Mouse (Mus musculus) forebrain, embryonic 14.5 days (tissue): Measurements from ENCODE around the gene Errfi1. TPM values are rescaled to one million over a fixed set of nuclear protein-coding genes. Genes with fewer than 3 reads are reported as not detected.

Experiments used
- ATAC-seq: fragments of 200-750 bp; cut with Nextera tagmentation; 2 replicates; pipeline ENCODE4 v1.8.0; 2017; ENCODE audit warnings: mild to moderate bottlenecking, moderate library complexity
- DNase-seq: peaks from one replicate; pipeline ENCODE4 v3.0.0-alpha.2; 2015; ENCODE audit warnings: low spot score
- H3K27ac ChIP-seq: fragments of 300-500 bp; sonication (generic); 2 replicates; pipeline ENCODE4 v1.5.1; 2014; ENCODE audit warnings: low read depth, mild to moderate bottlenecking, control low read depth, low read length, moderate library complexity
- H3K27me3 ChIP-seq: fragments of 300-500 bp; sonication (generic); replicated peaks from 2 replicates; pipeline ENCODE4 v1.6.1; 2014; ENCODE audit warnings: low read length, control low read depth, mixed read lengths; ENCODE audit not compliant: control insufficient read depth, insufficient read depth
- H3K36me3 ChIP-seq: fragments of 300-500 bp; sonication (generic); 2 replicates; pipeline ENCODE4 v1.6.1; 2014; ENCODE audit warnings: low read length, control low read depth; ENCODE audit not compliant: control insufficient read depth, insufficient read depth
- H3K4me1 ChIP-seq: fragments of 300-500 bp; sonication (generic); 2 replicates; pipeline ENCODE4 v1.6.1; 2014; ENCODE audit warnings: antibody characterized with exemption, low read length, control low read depth; ENCODE audit not compliant: control insufficient read depth, insufficient read depth
- H3K4me2 ChIP-seq: fragments of 300-500 bp; sonication (generic); 2 replicates; pipeline ENCODE4 v1.6.1; 2014; ENCODE audit warnings: mild to moderate bottlenecking, control low read depth, low read length
- H3K4me3 ChIP-seq: fragments of 300-500 bp; sonication (generic); 2 replicates; pipeline ENCODE4 v1.5.1; 2014; ENCODE audit warnings: low read depth, low read length, control low read depth
- H3K9ac ChIP-seq: fragments of 300-500 bp; sonication (generic); 2 replicates; pipeline ENCODE4 v1.6.1; 2014; ENCODE audit warnings: mild to moderate bottlenecking, low read length, control low read depth, moderate library complexity
- H3K9me3 ChIP-seq: fragments of 300-500 bp; sonication (generic); replicated peaks from 2 replicates; pipeline ENCODE4 v1.6.1; 2016; ENCODE audit warnings: low read length, control low read depth, mixed read lengths; ENCODE audit not compliant: control insufficient read depth
- WGBS: fragments of 180-500 bp; shearing (Covaris S2); extraction: QIAGEN DNeasy Blood & Tissue Kit; methylation state at CpG from one replicate; pipeline ENCODE4 v1.1.7; 2014; 5-methylcytosine and 5-hydroxymethylcytosine counted together
- polyA plus RNA-seq: library from polyadenylated mRNA; unstranded; fragments of >200 nt; fragmentation: Nextera tagmentation; extraction: Ambion mirVana; gene quantifications from 2 replicates; pipeline ENCODE4 v1.2.1, GENCODE M21; 2014

Errfi1 gene
- polyA plus RNA-seq, 1 experiment from 2014 or later = 17.4 TPM

DNA sequence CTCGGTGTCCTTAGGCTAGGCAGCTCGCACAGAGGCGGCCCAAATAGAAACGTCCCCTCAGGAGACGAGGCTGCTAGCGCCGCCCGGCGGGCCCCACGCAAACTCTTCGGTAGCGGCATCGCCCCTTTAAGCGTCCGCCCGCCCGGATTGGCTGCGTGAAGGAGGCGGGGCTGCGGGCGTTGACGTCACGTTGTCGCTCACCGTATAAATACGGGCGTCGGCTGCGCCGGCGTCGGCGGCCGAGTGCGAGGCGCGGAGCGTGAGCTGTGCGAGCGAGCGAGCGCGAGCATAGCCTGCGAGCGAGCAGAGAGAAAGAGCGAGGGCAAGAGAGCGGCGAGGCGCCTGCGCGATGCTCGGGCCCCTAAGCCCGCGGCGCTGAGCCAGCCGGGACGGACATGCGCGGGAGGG, 1.1 kb downstream of the Errfi1 start:
- H3K4me2 ChIP-seq = peak overlapping the region; percentile 72
- H3K4me1 ChIP-seq = peaks cover 4% of the 10 kb centered on the region; the same call in 1 of the 2 replicates
- peak overlapping the region; percentile 78 for H3K4me3 ChIP-seq
- H3K27ac ChIP-seq = peak overlapping the region; percentile 98
- ATAC-seq (peak; percentile 97), DNase-seq (peak; percentile 98)
- peak overlapping the region; percentile 94 for H3K9ac ChIP-seq
- no peaks in the 10 kb centered on the region for H3K36me3 ChIP-seq
- WGBS = under 1% methylated on average over 55 of the region's 59 CpGs
- no peaks in the 10 kb centered on the region for H3K9me3 ChIP-seq
- H3K27me3 ChIP-seq = no peaks in the 10 kb centered on the region

DNA sequence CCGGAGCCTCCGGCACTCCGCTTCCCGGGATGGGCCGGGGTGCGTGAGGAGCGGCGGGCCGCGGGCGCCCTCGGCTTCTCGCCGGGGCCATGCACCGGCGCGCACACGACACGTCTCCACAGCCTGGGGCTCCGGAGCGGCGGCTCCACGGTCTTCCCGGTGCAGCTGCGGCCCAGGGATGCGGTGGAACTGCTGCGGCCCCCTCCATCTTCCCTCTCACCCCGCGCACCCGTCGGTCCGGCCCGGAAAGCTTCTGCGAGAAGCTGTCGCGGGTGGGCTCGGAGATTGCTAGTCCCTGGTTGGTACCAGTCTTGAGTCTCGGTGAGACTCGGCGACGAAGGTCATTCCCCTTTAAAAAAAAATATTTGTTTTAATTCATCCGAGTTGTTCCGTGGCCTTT, 1.6 kb downstream of the Errfi1 start:
- whole genome bisulfite sequencing = under 1% methylated on average over 34 of the region's 43 CpGs
- Histone ChIP-seq H3K9me3 (no peaks in the 10 kb centered on the region), H3K27me3 (no peaks in the 10 kb centered on the region), H3K9ac (peak overlapping the region; percentile 94), H3K27ac (peak overlapping the region; percentile 98), H3K36me3 (no peaks in the 10 kb centered on the region), H3K4me2 (peak overlapping the region; percentile 72), H3K4me3 (peak overlapping the region; percentile 78), H3K4me1 (peaks cover 4% of the 10 kb centered on the region; the same call in 1 of the 2 replicates)
- ATAC-seq (no peak; the same call in 1 of the 2 replicates), DNase-seq (no peak)

GRCm38 (mm10) chr4:150860526-150860925, 6.8 kb downstream of the Errfi1 start:
- no peaks in the 10 kb centered on the region for H3K27me3 ChIP-seq
- 90% methylated on average over 4 of the region's 4 CpGs for WGBS
- H3K4me1 ChIP-seq = no peaks in the 10 kb centered on the region
- H3K36me3 ChIP-seq = no peaks in the 10 kb centered on the region; the same call in 1 of the 2 replicates
- H3K9me3 ChIP-seq = no peaks in the 10 kb centered on the region
- no peak overlapping the region for H3K27ac ChIP-seq
- DNase-seq (no peak), ATAC-seq (no peak)
- no peak overlapping the region for H3K4me2 ChIP-seq
- H3K4me3 ChIP-seq = no peak overlapping the region
- H3K9ac ChIP-seq = no peak overlapping the region

GRCm38 (mm10) chr4:150861161-150861560, 7.4 kb downstream of the Errfi1 start:
- ATAC-seq (no peak), DNase-seq (no peak)
- Histone ChIP-seq H3K4me1 (no peaks in the 10 kb centered on the region), H3K9ac (no peak overlapping the region), H3K9me3 (no peaks in the 10 kb centered on the region), H3K4me3 (no peak overlapping the region), H3K27me3 (no peaks in the 10 kb centered on the region), H3K4me2 (no peak overlapping the region), H3K36me3 (peaks cover 5% of the 10 kb centered on the region), H3K27ac (no peak overlapping the region)
- 48% methylated on average over 2 of the region's 2 CpGs for WGBS

DNA sequence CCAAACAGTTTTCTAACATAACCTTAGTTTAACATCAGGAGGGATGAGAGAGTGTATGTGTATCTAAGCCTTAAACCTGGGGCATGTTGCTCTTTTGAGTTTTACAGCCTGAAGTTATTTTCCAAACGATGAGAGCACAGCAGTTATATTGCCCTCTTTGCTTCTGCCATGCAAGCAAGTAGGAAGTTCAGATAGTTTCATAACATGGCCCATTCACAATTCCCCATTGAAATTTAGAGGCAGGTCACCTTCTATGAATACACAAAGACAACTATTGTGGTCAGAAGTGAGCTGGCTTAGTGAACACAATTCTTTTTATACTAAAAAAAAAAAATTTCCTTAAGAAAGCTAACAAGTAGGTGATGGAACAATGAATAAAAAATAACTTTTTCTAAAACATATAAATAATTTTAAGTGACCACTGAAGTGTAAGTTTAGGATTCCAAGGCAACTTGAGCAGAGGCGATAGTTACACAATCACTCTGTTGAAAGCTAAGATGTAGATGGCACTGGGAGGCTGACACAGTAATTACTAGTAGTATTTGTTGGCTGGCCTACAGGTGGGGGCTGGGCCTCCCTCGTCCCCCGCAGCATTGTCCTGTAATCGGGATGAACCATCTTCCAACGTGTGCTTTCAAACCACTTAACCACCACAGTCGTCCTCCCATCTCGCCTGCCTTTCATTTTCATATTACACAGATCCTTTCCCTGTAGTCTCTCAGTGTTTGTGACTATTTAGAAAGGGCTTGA, 9.1 kb downstream of the Errfi1 start:
- Histone ChIP-seq H3K4me2 (no peak overlapping the region), H3K36me3 (peaks cover 18% of the 10 kb centered on the region), H3K27ac (no peak overlapping the region), H3K9ac (no peak overlapping the region), H3K4me3 (no peak overlapping the region), H3K4me1 (no peaks in the 10 kb centered on the region), H3K9me3 (no peaks in the 10 kb centered on the region), H3K27me3 (no peaks in the 10 kb centered on the region)
- DNase-seq (no peak), ATAC-seq (no peak)
- 46% methylated on average over 8 of the region's 8 CpGs for WGBS

GRCm38 (mm10) chr4:150865371-150865770, 11.7 kb downstream of the Errfi1 start:
- DNase-seq (peak; percentile 67), ATAC-seq (no peak)
- H3K4me2 ChIP-seq = no peak overlapping the region

DNA sequence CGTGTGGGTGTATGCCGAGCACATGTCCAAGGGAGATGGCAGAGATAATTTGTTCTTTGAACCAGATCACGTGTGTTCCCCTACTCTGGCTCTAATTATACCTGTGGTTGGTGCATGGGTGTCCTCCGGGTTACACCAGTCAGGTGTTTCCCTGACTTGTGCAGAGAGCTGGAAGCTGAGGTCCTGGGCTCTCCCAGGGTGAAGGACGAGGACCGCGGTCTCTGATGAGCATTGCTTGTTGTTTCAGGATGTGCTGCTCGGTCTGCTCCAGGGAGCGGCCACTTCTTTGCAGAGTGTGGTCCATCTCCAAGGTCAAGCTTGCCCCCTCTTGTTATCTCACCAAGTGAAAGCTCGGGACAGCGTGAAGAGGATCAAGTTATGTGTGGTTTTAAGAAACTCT, 12.3 kb downstream of the Errfi1 start:
- DNase-seq (no peak), ATAC-seq (no peak)
- Histone ChIP-seq H3K4me3 (no peak overlapping the region), H3K4me2 (no peak overlapping the region), H3K9me3 (no peaks in the 10 kb centered on the region), H3K36me3 (peaks cover 21% of the 10 kb centered on the region), H3K27ac (no peak overlapping the region), H3K27me3 (no peaks in the 10 kb centered on the region), H3K9ac (no peak overlapping the region), H3K4me1 (no peaks in the 10 kb centered on the region)
- WGBS = 95% methylated on average over 11 of the region's 11 CpGs

More at GRCm38 (mm10) chr4:150865371-150865770, 11.7 kb downstream of the Errfi1 start:
- H3K9me3 ChIP-seq = no peaks in the 10 kb centered on the region
- H3K36me3 ChIP-seq = peaks cover 21% of the 10 kb centered on the region
- no peaks in the 10 kb centered on the region for H3K27me3 ChIP-seq
- H3K4me3 ChIP-seq = no peak overlapping the region
- no peak overlapping the region for H3K9ac ChIP-seq
- H3K4me1 ChIP-seq = no peaks in the 10 kb centered on the region
- no peak overlapping the region for H3K27ac ChIP-seq

- Histone ChIP-seq H3K36me3 (peaks cover 21% of the 10 kb centered on the region), H3K4me2 (no peak overlapping the region), H3K9ac (no peak overlapping the region), H3K4me1 (no peaks in the 10 kb centered on the region), H3K9me3 (no peaks in the 10 kb centered on the region), H3K4me3 (no peak overlapping the region), H3K27ac (no peak overlapping the region), H3K27me3 (no peaks in the 10 kb centered on the region)
- DNase-seq = no peak
- ATAC-seq = no peak
- WGBS = 96% methylated on average over 12 of the region's 12 CpGs
Observed at GRCm38 (mm10) chr4:150866494-150866893, 12.8 kb downstream of the Errfi1 start.

- Histone ChIP-seq H3K4me1 (no peaks in the 10 kb centered on the region; the same call in 1 of the 2 replicates), H3K4me3 (no peak overlapping the region), H3K9me3 (no peaks in the 10 kb centered on the region), H3K9ac (no peak overlapping the region), H3K4me2 (no peak overlapping the region), H3K27ac (no peak overlapping the region), H3K27me3 (no peaks in the 10 kb centered on the region), H3K36me3 (peaks cover 21% of the 10 kb centered on the region)
- DNase-seq = no peak
- WGBS = 89% methylated on average over 6 of the region's 6 CpGs
- ATAC-seq = no peak
Observed at GRCm38 (mm10) chr4:150868161-150868560, 14.4 kb downstream of the Errfi1 start.
